Mouse (Mus musculus): ENCODE results near the gene Stk32c. TPM values are rescaled to one million over a fixed set of nuclear protein-coding genes. Genes with fewer than 3 reads are reported as not detected.

The Stk32c gene
- total RNA-seq, 2 experiments from 2014 or later = 92.1 to 104 TPM

DNA sequence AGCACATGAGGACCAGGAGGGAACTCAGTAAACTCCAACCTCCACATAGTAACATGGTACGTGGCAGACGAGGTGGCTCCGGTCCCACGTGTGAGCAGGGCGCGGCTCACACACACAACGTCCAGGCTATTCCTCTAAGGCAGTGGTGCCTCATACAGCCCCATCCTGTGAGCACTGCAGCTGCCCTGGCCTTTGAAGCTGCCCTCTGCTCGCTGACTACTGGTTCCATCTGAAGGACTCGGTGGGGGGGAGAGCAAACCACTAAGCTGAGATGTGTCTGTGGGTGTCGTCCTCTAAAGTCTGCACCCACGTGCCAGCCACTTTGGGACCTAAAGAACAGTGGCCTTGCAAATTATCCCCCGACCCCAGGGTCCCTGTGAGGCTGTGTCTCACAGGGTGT lies 17.1 kb upstream of the Stk32c start:
- DNase-seq (ENCODE audit: extremely low spot score in 1 of 2, low spot score in 1 of 2) = no peak

DNA sequence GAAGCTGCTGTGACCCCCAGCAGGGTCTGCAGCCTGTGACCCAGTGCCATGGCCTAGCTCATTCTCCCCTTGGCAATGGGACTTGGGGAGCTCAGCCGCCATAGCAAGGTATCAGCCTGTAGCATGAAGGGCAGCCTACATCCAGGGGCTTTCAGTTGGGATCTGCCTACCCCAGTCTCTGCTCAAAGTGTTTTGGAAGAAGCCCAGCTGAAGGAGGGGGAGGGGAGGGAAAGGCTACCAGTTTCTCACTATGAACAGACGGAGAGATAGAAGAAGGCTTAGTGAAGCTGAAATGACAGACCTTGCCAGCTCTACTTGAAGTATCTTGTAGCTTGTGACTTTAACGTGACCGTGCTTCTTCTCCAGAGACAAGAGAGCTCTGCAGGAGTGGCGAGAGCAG lies 16.7 kb upstream of the Stk32c start:
- DNase-seq (ENCODE audit: extremely low spot score in 1 of 2, low spot score in 1 of 2) = no peak

DNA sequence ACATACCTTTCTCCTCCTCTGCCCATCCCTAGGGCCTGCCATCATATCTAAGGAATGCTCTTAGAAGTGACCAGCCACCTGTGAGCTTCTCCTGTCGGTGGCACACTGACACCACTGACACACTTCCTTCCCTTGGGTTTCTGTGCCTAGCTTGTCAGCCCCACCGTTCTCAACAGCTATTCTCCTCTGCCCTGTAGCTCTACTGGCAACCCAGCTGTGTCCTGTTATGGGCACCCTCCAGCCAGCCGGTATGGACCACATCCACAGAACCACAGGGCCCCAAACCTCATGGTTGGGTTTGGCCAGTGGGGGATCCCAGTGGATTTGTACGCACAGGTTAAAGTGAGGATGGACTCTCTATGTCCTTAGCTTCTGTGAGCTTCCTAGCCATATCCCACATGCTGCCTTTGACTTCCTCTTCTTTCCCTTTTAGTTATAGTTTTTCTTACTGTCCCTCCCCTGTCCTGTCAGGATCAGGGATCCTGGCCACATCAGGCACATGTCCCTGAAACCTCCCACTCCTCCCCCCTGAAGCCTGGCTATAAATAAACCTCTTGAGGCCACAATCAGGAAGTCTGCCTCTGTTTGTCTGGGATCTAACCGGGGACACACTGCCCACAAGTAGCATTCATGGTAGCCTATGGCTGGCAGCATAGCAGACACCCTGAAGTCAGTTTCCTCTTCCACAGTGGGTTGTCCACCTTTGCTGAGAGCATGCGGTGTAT lies 15.5 kb upstream of the Stk32c start:
- DNase-seq (ENCODE audit: extremely low spot score in 1 of 2, low spot score in 1 of 2) = no peak

DNA sequence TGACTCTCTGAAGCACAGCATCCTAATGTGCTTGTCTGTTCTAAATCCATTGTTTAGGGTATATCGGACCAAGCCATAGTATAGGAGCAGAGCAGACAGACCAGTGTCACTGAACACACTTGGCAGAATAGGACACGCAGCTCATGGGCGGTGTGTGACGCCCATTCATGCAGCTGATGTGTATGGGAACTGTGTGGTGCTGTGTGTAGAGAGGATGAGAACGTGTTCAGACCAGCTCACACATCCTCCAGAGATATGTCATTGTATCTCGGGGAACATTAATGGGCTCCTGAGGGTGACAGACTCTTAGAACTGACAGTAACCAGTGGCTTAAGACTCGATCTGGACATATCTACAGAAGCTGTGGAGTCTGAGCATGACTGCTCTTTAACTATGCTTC lies 13.3 kb upstream of the Stk32c start:
- no peak for DNase-seq (ENCODE audit: extremely low spot score in 1 of 2, low spot score in 1 of 2)

DNA sequence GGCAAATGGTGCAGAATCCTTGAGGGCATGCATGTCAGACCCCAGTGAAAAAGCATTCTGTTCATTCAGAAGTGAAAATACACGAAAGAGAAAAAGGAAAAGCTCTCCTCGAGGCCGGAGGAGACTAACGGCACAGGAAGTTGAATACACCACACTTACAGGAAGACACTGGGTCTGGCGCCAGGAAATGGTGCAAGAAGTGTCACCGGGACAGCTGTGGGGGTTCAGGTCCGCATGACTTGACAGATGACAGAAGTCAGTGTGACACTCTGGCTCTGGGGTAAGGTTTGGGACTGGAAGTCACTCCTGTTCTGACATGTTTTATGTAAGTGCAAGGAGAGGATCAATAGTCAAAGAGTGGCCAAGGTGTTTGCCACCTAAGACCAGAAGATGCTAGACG lies 11.6 kb upstream of the Stk32c start:
- no peak for DNase-seq (ENCODE audit: extremely low spot score in 1 of 2, low spot score in 1 of 2)

DNA sequence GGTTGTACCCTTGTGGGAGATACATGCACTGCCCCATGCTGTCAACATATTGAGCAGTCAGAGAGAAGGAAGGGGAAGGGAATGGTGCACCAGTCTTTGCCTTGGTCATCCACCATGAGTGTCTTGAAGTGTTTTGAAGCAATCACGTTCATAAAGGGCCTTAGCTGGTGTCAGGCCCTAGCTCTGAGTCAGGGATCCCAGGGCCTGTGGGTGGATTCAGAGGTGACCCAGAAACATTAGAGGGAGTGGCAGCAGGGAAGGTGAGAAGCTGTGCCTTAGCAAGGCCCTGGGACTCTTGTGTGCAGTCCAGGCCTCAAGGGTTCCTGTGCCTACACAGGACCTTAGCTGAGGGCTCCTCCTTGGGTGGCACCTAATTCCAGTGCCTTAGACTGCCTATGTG lies 11.0 kb upstream of the Stk32c start:
- no peak for DNase-seq (ENCODE audit: extremely low spot score in 1 of 2, low spot score in 1 of 2)

DNA sequence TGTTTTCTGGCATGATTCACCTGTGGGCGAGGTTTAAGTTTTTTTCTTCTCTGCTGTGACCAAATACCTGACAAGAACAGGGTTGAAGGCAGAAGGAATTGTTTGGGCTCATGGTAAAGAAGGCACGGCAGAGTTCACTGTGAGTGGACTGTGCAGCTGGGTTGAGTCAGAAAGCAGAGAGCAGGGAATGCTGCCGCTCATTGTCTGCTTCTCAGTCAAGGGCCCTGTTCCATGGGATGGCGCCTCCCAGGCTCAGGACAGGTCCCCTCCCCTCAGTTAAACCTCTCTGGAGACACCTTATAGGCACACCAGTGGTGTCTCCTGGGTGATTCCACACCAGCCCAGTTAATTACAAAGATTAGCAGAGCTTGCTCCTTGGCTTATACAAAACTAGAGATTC lies 9.2 kb upstream of the Stk32c start:
- DNase-seq (ENCODE audit: extremely low spot score in 1 of 2, low spot score in 1 of 2) = no peak

DNA sequence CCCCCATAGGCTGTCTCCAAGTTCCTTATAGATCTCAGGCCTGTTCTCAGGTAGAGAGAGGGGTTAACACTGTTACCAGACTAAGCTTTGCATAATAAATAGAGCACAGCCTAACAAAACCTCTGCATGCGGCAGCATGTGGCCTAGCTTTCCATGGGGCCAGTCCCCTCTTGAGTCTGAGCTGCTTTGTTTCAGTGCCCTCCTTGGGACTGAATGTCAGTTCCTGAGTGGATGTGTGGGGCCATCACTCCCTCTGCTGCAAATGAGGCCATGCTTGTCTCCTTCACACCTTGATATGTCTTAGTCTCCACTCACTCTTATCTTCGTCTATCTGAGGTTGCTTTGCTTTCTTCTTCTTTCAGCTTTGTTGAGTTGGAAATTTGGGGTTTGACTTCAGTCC lies 8.7 kb upstream of the Stk32c start:
- no peak for DNase-seq (ENCODE audit: extremely low spot score in 1 of 2, low spot score in 1 of 2)

DNA sequence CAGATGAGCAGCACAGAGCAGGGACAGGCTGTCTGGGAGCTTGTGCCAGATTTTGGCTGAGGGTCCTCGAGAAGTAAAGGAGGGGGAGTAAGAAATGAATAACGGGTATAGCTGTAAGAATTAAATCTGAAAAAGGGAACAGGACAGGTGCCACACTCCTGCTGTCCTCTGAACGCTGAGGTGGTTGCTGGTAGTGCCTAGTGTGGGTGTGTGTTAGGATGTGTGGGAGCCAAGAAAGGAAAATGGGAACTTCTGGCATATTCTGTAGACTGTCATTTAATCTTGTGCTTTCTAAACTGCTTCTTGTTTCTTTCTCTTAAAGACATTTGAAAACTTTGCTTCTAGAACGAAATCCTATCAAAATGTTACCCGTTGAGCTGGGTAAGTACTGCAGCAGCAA lies 8.0 kb upstream of the Stk32c start:
- no peak for DNase-seq (ENCODE audit: extremely low spot score in 1 of 2, low spot score in 1 of 2)

DNA sequence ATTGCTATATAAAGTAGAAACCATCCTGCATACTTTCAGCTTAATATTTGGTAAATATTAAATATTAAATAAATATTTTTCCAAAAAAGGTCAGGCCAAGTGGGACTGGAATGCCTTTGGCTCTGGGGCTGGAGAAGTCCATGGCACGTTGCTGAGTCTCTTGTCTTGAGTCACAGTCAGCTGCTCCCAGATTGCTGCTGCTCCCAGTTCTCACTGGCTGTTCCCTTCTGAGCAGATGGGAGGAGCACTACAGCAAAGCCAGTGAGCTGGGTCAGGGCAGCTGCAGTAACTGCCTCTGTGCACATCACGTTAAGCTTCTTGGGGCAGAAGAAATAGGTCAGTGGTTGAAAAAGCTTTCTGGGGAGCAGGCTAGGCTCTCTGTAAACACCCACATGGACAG lies 7.2 kb upstream of the Stk32c start:
- DNase-seq (ENCODE audit: extremely low spot score in 1 of 2, low spot score in 1 of 2) = no peak

DNA sequence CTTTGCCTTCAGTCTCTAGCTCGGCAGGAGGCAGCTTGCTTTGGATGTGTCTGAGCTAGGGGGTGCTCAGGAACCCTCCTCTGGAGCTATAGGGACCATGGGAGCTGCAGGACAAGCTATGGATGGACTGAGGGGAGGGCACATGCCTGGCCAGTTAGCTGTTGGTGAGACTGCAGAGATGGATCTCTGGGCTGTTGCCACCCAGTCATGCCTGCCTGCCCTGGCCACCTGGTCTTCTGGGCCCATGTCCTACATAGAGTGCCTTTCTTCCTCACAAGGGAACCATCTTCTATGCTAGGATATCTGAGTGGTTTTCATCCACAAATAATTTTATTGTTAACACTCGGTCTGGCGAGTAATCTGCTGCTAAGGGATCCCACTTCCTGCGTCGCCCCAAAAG lies 6.4 kb upstream of the Stk32c start:
- no peak for DNase-seq (ENCODE audit: extremely low spot score in 1 of 2, low spot score in 1 of 2)

DNA sequence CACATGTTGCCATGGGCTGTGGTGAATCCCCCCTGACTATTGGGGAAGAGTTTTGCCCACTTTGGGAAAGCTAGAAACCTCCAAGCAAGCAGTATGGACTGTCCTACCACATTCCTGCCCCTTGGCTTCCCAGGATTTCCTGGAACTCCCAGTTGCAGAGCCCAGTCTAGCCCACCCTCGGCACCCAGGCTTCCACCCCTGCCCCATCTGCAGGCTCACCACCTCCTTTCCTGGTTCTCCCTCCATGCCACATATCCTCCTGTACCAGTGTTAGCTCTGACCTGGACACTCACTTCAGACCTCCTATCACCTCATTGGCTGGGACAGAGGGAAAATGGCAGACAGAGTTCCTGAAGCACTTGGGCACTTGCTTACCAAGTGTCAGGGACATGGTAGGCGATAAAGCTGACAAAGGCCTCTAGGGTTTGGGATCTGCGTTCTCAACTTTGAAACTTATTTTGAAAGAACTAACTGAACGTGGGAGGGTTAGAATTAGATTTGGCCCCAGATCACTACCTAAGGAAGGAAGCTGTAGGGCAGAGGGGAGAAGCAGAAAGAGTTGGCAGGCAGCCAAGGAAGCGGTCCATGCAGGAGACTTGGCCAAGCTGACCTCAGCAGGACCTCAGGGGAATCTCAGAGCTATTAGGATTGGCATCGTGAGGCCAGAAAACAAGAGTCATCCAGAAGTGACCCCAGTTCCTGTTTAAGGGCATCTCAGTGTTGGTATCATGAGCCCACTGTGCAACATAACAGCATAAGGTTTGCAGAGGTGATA lies 5.7 kb upstream of the Stk32c start:
- no peak for DNase-seq (ENCODE audit: extremely low spot score in 1 of 2, low spot score in 1 of 2)

DNA sequence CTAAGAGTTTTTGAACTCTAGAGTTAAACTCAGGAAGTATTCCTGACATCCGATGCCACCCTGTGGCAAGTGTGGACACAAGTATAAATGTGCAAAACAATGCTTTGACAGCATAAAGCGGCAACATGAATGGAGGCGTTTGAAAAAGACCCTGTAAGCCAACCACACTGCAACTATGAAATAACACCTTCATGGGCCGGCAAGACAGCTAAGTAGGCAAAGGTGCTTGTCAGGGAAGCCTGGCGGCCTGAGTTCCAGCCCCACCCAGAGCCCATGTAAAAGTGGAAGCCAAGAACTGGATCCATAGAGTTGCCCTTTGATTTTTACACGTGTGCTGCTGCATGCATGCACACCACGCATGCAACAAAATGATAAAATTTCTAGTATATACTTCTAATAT lies 3.9 kb upstream of the Stk32c start:
- DNase-seq (ENCODE audit: extremely low spot score in 1 of 2, low spot score in 1 of 2) = no peak

DNA sequence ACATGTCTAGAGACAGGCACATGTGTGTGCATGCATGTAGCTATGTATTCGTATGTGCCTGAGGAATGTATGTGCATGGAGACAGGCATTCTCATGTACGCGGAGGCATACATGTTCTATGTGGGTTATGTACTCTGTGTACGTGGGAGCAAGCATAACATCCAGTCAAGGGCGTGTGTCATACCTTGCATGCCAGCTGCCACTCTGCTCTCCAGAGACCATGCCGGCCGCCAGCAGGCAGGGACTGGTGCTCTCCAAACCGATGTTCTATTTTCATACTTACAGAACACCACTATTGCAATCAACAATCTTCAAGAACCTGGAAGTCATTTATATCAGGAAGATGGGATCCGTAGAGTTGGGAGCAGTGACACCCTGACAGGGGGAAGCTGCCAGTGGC lies 3.4 kb upstream of the Stk32c start:
- no peak for DNase-seq (ENCODE audit: extremely low spot score in 1 of 2, low spot score in 1 of 2)

DNA sequence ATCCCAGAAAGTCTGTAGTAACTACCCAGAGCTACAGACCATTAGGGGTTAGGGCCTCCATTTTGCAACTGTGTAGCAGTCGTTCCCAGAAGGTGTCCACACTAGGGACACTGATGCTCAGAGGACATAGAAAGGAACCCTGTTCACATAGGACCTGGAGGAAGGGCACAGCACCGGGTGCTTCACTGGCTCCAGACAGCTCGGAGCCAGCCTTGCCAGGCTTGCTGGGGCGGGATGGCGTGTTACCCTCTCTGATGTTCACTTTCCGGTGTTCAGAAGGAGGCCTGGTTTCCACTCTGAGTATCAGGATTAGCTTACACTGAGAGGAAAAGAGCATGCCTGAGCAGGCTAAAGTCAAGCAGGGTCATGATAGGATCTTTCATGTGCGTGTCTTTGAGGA lies 2.8 kb upstream of the Stk32c start:
- DNase-seq (ENCODE audit: extremely low spot score in 1 of 2, low spot score in 1 of 2) = no peak

DNA sequence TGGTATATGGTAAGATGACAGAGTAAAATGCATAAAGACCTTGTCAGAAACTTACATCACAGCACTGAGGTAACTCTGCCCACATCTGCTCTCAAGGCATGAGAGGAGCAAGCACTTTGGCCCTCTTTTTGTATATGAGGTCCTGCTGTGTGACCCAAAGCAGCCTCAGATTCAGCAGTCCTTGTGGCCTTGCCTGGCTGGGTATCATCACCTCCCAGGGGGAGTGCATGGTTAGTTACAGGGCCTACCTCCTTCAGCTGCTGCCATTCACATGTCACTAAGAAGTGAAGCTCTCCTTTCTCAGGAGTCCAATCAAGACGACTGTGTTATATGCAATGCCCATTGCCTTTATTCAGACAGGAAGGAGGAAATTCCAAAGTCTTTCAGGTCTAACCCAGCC lies 2.4 kb upstream of the Stk32c start:
- no peak for DNase-seq (ENCODE audit: extremely low spot score in 1 of 2, low spot score in 1 of 2)

DNA sequence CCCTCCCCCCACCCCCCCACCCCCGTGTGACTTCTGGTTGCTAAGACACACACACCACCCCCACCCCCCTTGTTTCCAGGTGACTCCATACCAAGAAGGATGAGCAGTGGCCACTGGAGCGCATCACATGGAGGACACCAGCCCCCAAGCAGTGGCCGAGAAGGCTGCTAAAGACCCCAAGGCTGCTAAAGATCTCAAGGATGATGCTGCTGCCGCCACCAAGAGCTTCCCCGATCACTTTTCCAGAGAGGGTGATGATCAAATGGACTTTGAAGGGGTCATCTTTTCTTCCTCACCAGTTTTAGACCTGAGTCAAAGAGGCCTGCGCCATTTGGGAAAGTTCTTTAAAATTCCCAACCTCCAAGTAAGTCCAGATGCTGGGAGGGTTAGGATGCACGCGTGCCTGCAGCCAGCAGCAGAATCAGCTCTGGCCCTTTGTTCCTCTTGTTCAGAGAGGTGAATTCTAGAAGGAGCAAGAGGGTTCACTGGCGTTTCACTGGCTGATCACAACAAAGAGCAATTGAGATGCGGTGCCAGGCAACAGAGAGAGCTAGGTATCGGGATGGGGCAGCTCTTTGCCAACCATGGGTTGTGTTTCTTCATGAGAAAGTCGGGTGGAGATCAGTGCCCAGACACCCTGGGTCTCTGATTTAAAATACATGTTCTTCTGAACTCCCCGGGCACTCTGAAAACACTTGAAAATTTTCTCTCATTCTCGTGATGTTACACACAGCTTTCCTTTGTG lies 1.7 kb upstream of the Stk32c start:
- no peak for DNase-seq (ENCODE audit: extremely low spot score in 1 of 2, low spot score in 1 of 2)

DNA sequence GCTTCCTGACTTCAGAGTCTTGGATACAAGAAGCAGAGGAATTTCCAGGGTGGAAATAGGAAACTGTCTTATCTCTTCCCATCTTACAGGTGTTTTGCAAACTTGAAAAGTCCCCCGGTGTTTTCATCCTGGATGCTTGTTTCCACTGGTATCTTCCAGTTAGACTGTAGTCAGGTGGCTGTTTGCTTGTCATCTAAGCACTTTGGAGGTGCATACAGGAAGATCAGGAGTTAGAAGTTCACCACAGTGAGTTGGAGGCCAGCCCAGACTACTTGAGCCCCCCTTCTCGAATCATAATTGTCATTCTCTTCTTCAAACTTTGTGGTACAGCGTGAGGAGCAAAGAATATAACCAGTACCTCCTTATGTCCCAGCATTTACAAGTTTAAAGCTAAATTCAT lies 1.1 kb upstream of the Stk32c start:
- no peak for DNase-seq (ENCODE audit: extremely low spot score in 1 of 2, low spot score in 1 of 2)

DNA sequence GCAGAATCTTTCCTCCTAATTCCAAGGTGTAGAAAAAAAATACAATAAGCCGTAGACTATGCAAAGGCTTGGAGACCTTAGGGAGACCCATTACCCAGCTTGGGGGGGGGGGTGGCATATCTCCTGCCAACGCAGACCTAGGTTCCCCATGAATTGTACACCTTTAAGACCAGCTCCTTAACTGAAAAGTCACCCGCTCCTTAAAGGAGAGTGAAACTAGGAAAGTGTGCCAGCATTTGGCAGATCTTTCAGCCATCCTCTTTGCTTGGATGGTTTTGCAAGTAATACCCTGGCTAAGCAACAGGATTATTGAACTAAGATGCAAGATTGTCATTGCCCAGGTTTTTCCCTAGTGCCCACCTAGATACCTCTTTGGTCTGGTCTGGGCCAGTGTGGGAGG lies 644 bp upstream of the Stk32c start:
- DNase-seq (ENCODE audit: extremely low spot score in 1 of 2, low spot score in 1 of 2) = no peak

DNA sequence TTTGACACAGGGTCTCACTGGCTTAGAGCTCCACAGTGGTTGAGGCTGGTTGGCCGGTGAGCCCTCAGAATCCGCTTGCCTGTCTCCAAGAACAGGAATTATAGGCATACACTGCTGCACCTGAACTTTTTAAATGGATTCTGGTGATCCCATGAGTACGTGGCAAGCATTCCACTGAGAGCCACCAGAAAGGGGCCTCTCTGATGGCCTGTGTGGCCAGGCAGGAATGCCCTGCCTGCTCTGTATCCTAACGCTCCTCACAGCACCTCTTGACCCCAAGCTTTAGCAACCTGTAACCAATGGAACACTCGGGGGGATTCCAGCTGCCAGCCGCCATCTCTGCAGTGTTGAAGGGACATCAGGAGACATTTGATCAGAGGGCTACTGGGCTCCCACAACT lies 1.3 kb downstream of the Stk32c start:
- DNase-seq (ENCODE audit: extremely low spot score in 1 of 2, low spot score in 1 of 2) = no peak

DNA sequence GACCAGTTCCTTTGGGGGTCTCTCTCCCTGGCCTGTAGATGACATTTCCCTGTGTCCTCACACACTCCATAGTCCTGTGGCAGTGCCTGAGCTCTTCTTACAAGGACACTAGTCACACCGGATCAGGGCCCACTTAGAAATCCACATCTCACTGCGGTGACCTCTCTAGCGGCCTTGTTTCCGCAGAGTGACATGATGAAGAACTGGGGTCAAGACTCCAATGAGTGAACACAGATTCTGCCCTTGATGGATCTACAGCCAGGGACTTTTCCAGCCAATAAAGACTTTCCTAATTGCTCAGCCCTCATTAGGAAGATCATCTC lies 4.4 kb downstream of the Stk32c start:
- DNase-seq (ENCODE audit: extremely low spot score in 1 of 2, low spot score in 1 of 2) = no peak
